9 mouse cellular contexts compared by ENCODE assay signal in the genomic region with DNA sequence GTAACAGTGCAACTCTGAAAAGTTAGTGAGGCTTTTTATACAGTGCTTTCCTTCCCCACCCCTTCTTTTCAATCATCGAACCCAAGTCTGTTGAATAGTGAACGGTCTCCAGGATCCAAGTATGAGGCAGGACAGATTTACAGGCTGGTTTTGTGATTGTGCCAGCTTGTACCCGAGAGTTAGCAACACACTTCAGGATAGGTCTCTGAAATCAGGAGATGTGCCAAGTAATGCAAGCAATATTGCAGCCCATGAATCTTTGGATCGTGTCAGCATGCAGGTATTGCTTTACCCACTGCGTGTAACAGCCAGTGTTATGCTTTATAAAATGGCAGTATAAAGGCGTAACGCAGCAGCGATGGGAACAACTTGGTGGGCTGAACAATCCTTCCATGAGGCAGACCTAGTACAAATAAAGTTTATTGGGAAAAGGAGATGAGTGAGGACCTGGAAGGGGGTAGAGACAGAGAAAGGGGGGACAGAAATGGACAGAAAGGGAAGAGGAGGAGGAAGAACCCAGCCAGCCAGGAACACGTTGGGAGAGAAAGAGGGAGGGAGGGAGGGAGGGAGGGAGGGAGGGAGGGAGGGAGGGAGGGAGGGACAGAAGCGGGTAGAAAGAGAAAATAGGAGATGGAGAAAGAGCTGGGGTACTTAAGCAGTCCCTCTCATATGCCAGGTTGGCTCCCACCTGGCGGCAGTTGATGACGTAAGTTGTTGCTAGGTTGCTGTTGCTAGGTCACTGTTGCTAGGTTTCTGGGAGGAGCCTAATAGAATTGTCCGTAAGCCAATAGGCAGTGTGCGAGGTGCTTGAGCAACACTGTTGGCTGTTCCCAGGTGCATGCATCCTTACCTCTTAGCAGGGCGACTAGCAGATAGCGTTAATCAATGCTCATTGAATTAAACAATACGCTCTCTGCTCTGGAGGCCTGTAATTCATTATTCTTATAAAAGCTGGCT. TPM values are rescaled to one million over a fixed set of nuclear protein-coding genes. Genes with fewer than 3 reads are reported as not detected.
DNase-seq lines count a peak whose midpoint lies in the region; ATAC-seq and TF ChIP-seq lines count a peak whose summit lies in the region.
"Had no signal": no experiment of that assay in that cellular context is flagged by ENCODE, and none has a peak within 500 bp of the region (broad histone marks: within the 10 kb centered on the region; RNA-seq: fewer than 3 reads in every experiment).

No protein-coding gene starts in this region.

- peaks cover 14% of the 10 kb centered on the region for H3K4me1 ChIP-seq in hindbrain, embryonic 16.5 days (ENCODE audit: control insufficient read depth, insufficient read depth, low read depth, low read length)
- peaks cover 6% of the 10 kb centered on the region; the same call in 1 of the 2 replicates for H3K4me1 ChIP-seq in olfactory bulb, adult 2 months (ENCODE audit: control insufficient read depth, insufficient read depth, low read length)

- H3K27me3 ChIP-seq in hindbrain, embryonic 16.5 days (replicated peaks; ENCODE audit: control insufficient read depth, insufficient read depth, low read length) = no peaks in the 10 kb centered on the region

- peak overlapping the region; percentile 21 for H3K4me3 ChIP-seq in hindbrain, embryonic 16.5 days (ENCODE audit: low read length)
- no peak overlapping the region for H3K4me3 ChIP-seq in olfactory bulb, adult 2 months (ENCODE audit: insufficient read depth, low read depth, low read length)
- H3K4me3 ChIP-seq: myocyte had no signal

- DNase-seq in adrenal gland, adult (ENCODE audit: inconsistent age in 2 of 2, low spot score in 1 of 2) = peak; percentile 29 to 49
- DNase-seq in adrenal gland, adult 18-20 months (ENCODE audit: low spot score in 2 of 2) = no peak
- DNase-seq in embryo, embryonic 11 days = peak; percentile 70
- peak; percentile 66 for DNase-seq in left cerebral cortex, postnatal 4 days
- no peak for DNase-seq in heart, adult 8-10 months (ENCODE audit: low spot score)
- DNase-seq in thymus, postnatal 14 days = no peak

- H3K9ac ChIP-seq in hindbrain, embryonic 16.5 days (ENCODE audit: low read depth, low read length) = no peak overlapping the region

- WGBS in hindbrain, embryonic 16.5 days = 40% methylated on average over 16 of the region's 17 CpGs
- WGBS in olfactory bulb, adult 2 months = 46% methylated on average over 16 of the region's 17 CpGs

- no peaks in the 10 kb centered on the region for H3K36me3 ChIP-seq in hindbrain, embryonic 16.5 days (ENCODE audit: control insufficient read depth, insufficient read depth, low read length)

- H3K27ac ChIP-seq in hindbrain, embryonic 16.5 days (ENCODE audit: low read depth, low read length) = peak overlapping the region; percentile 66
- H3K27ac ChIP-seq in olfactory bulb, adult 2 months (ENCODE audit: insufficient read depth, low read depth, low read length) = peak overlapping the region; percentile 41; the same call in 1 of the 2 replicates

- no peak for TF ChIP-seq POLR2A in olfactory bulb, adult 2 months (IDR thresholded peaks at IDR 0.05; ENCODE audit: insufficient read depth, low read depth, low read length)

- no peaks in the 10 kb centered on the region for H3K9me3 ChIP-seq in hindbrain, embryonic 16.5 days (ENCODE audit: control insufficient read depth, low read length)

- H3K4me2 ChIP-seq in hindbrain, embryonic 16.5 days (ENCODE audit: low read length) = peak overlapping the region; percentile 45

- intact Hi-C loops in left cerebral cortex, postnatal 4 days (cut with DNase I) = no loop called here

- no peak for TF ChIP-seq CTCF in olfactory bulb, adult 2 months (IDR thresholded peaks at IDR 0.05; ENCODE audit: insufficient read depth, low read depth, low read length)

- peak; percentile 98 for ATAC-seq in hindbrain, embryonic 16.5 days

RNA-seq across cellular contexts. Expression of gene Gpr156, which starts 22.1 kb away (rescaled TPM):
- under 1 TPM in 1 of 2 experiments, not detected in 1; 0.16 TPM for total RNA-seq in adrenal gland, adult 18-20 months (2021)
- 3.2 and 3.9 TPM in 2 replicates for polyA plus RNA-seq in hindbrain, embryonic 16.5 days (2015; fragmentation: Nextera tagmentation; extraction: Ambion mirVana)
- total RNA-seq in left cerebral cortex, postnatal 4 days (2021) = 1 to 10 TPM; 2.2 to 2.6 TPM
- not detected in 2 replicates for polyA plus RNA-seq in olfactory bulb, adult 2 months (2012; ENCODE audit: insufficient read depth, insufficient read length, low replicate concordance, missing spikeins)
- total RNA-seq in heart, adult 8-10 months (2022) = under 1 TPM in 1 of 4 experiments, not detected in 3; 0.06 TPM

Comparison
In these comparisons a context has a peak if more than half of its experiments do, and no peak if none do; other contexts are left out.
1. DNase-seq: peak in adrenal gland, adult (2 of 2), embryo, embryonic 11 days (single experiment) and left cerebral cortex, postnatal 4 days (single experiment); none in adrenal gland, adult 18-20 months (0 of 2), heart, adult 8-10 months (single experiment) and thymus, postnatal 14 days (single experiment).